In genomic region chr5:39931890-39932289, GRCm38 (mm10) we compare ENCODE assay signal across 12 mouse cellular contexts.
"Had no signal": no experiment of that assay in that cellular context is flagged by ENCODE, and none has a peak within 500 bp of the region (broad histone marks: within the 10 kb centered on the region; RNA-seq: fewer than 3 reads in every experiment).

No protein-coding gene starts in this region.

- DNase-seq: retina, postnatal 1 day; right cerebral cortex, adult 18-20 months; right cerebral cortex, postnatal 14 days; right cerebral cortex, postnatal 25 days; right cerebral cortex, postnatal 4 days; spleen, adult 18-20 months; thymus, adult 18-20 months; thymus, adult 2 months; thymus, postnatal 14 days; thymus, postnatal 25 days; thymus, postnatal 36 days; thymus, postnatal 4 days had no signal
